Mouse (Mus musculus): ENCODE results near the gene Mtif2. TPM values are rescaled to one million over a fixed set of nuclear protein-coding genes. Genes with fewer than 3 reads are reported as not detected.
"Not testable (repeated sequence)": the region's sequence is repeated elsewhere in the genome, so short reads cannot be mapped to it uniquely, and the experiment has no call there.

The Mtif2 gene
- polyA plus RNA-seq, 1 experiment = not detected

- 6% methylated on average over 40 of the region's 40 CpGs for WGBS
- peak; percentile 61 for TF ChIP-seq POLR2A (IDR thresholded peaks at IDR 0.05; ENCODE audit: insufficient read depth, low read depth, low read length)
- no peak for TF ChIP-seq CTCF (IDR thresholded peaks at IDR 0.05; ENCODE audit: insufficient read depth, low read depth, low read length)
- H3K4me3 ChIP-seq (ENCODE audit: insufficient read depth, low read depth, low read length) = peak within 1 kb of the TSS; percentile 55
- H3K27ac ChIP-seq (ENCODE audit: insufficient read depth, low read depth, low read length) = 0 out of 2 replicates have a peak within 1 kb of the TSS, but pooled peaks have one; percentile 7
- H3K4me1 ChIP-seq (ENCODE audit: control insufficient read depth, insufficient read depth, low read length) = 0 out of 2 replicates have a peak, but pooled peaks cover 3% of the 10 kb centered on the region
Measured at GRCm38 (mm10) chr11:29514682-29515412, 11.4 kb upstream of the Mtif2 start, which contains the start of gene Prorsd1. Gene Prorsd1, minus strand, starts transcription at chr11:29515033.

- no peaks in the 10 kb centered on the region for H3K4me1 ChIP-seq (ENCODE audit: control insufficient read depth, insufficient read depth, low read length)
Measured at GRCm38 (mm10) chr11:29538201-29538600, 12.0 kb downstream of the Mtif2 start.

GRCm38 (mm10) chr11:29544225-29544945, 18.2 kb downstream of the Mtif2 start:
- H3K4me3 ChIP-seq (ENCODE audit: insufficient read depth, low read depth, low read length) = no peak overlapping the region
- H3K4me1 ChIP-seq (ENCODE audit: control insufficient read depth, insufficient read depth, low read length) = no peaks in the 10 kb centered on the region; the same call in 1 of the 2 replicates
- 81% methylated on average over 3 of the region's 3 CpGs for WGBS
- H3K27ac ChIP-seq (ENCODE audit: insufficient read depth, low read depth, low read length) = no peak overlapping the region
- TF ChIP-seq CTCF (IDR thresholded peaks at IDR 0.05; ENCODE audit: insufficient read depth, low read depth, low read length) (no peak), POLR2A (IDR thresholded peaks at IDR 0.05; ENCODE audit: insufficient read depth, low read depth, low read length) (no peak)

More at GRCm38 (mm10) chr11:29538201-29538600, 12.0 kb downstream of the Mtif2 start:
- Histone ChIP-seq H3K4me3 (ENCODE audit: insufficient read depth, low read depth, low read length) (no peak overlapping the region), H3K27ac (ENCODE audit: insufficient read depth, low read depth, low read length) (no peak overlapping the region)
- 100% methylated on average over 1 of the region's 1 CpGs for WGBS
- TF ChIP-seq CTCF (IDR thresholded peaks at IDR 0.05; ENCODE audit: insufficient read depth, low read depth, low read length) (no peak), POLR2A (IDR thresholded peaks at IDR 0.05; ENCODE audit: insufficient read depth, low read depth, low read length) (no peak)

GRCm38 (mm10) chr11:29545150-29545752, 19.0 kb downstream of the Mtif2 start:
- WGBS = 88% methylated on average over 4 of the region's 4 CpGs
- not testable (repeated sequence) for H3K4me3 ChIP-seq (ENCODE audit: insufficient read depth, low read depth, low read length); H3K27ac ChIP-seq (ENCODE audit: insufficient read depth, low read depth, low read length); H3K4me1 ChIP-seq (ENCODE audit: control insufficient read depth, insufficient read depth, low read length)

GRCm38 (mm10) chr11:29546297-29546696, 20.1 kb downstream of the Mtif2 start:
- 91% methylated on average over 2 of the region's 2 CpGs for WGBS
- not testable (repeated sequence) for H3K4me3 ChIP-seq (ENCODE audit: insufficient read depth, low read depth, low read length); H3K4me1 ChIP-seq (ENCODE audit: control insufficient read depth, insufficient read depth, low read length); H3K27ac ChIP-seq (ENCODE audit: insufficient read depth, low read depth, low read length)

GRCm38 (mm10) chr11:29546762-29547161, 20.6 kb downstream of the Mtif2 start:
- Histone ChIP-seq H3K27ac (ENCODE audit: insufficient read depth, low read depth, low read length) (no peak overlapping the region), H3K4me3 (ENCODE audit: insufficient read depth, low read depth, low read length) (no peak overlapping the region), H3K4me1 (ENCODE audit: control insufficient read depth, insufficient read depth, low read length) (no peaks in the 10 kb centered on the region; the same call in 1 of the 2 replicates)
- TF ChIP-seq POLR2A (IDR thresholded peaks at IDR 0.05; ENCODE audit: insufficient read depth, low read depth, low read length) = no peak
- no peak for TF ChIP-seq CTCF (IDR thresholded peaks at IDR 0.05; ENCODE audit: insufficient read depth, low read depth, low read length)
- 14% methylated on average over 2 of the region's 2 CpGs for WGBS

- peak overlapping the region; percentile 83 for H3K4me3 ChIP-seq (ENCODE audit: insufficient read depth, low read depth, low read length)
- peak overlapping the region; percentile 43 for H3K27ac ChIP-seq (ENCODE audit: insufficient read depth, low read depth, low read length)
- TF ChIP-seq CTCF (IDR thresholded peaks at IDR 0.05; ENCODE audit: insufficient read depth, low read depth, low read length) (no peak), POLR2A (IDR thresholded peaks at IDR 0.05; ENCODE audit: insufficient read depth, low read depth, low read length) (no peak)
- no peaks in the 10 kb centered on the region; the same call in 1 of the 2 replicates for H3K4me1 ChIP-seq (ENCODE audit: control insufficient read depth, insufficient read depth, low read length)
- under 1% methylated on average over 27 of the region's 27 CpGs for WGBS
Measured at GRCm38 (mm10) chr11:29547249-29547751, 21.1 kb downstream of the Mtif2 start.

GRCm38 (mm10) chr11:29547752-29548503, 21.7 kb downstream of the Mtif2 start, which contains the start of the genes Clhc1 and Rps27a:
Gene Clhc1, plus strand, starts transcription at chr11:29547950.
Gene Rps27a, minus strand, starts transcription at chr11:29548109.
- WGBS = under 1% methylated on average over 46 of the region's 46 CpGs
- no peaks in the 10 kb centered on the region; the same call in 1 of the 2 replicates for H3K4me1 ChIP-seq (ENCODE audit: control insufficient read depth, insufficient read depth, low read length)
- H3K4me3 ChIP-seq (ENCODE audit: insufficient read depth, low read depth, low read length) = peak within 1 kb of the TSS; percentile 83
- H3K27ac ChIP-seq (ENCODE audit: insufficient read depth, low read depth, low read length) = peak within 1 kb of the TSS; percentile 92
- no peak for TF ChIP-seq CTCF (IDR thresholded peaks at IDR 0.05; ENCODE audit: insufficient read depth, low read depth, low read length)
- peak; percentile 72 for TF ChIP-seq POLR2A (IDR thresholded peaks at IDR 0.05; ENCODE audit: insufficient read depth, low read depth, low read length)
